Mouse (Mus musculus): ENCODE data around the gene Gdpd5. TPM values are rescaled to one million over a fixed set of nuclear protein-coding genes. Genes with fewer than 3 reads are reported as not detected.
A peak's percentile ranks its signal among the peaks of the same experiment; 100 is the strongest.

Gene Gdpd5
- polyA plus RNA-seq, 1 experiment from 2014 or later: 53.2 TPM

GRCm38 (mm10) chr7:99395908-99396616 lies 14.8 kb downstream of the Gdpd5 start:
- H3K27ac ChIP-seq: peak overlapping the region; percentile 44; the same call in 1 of the 2 replicates
- H3K9ac ChIP-seq: peak overlapping the region; percentile 1; the same call in 1 of the 2 replicates
- no peak overlapping the region for H3K4me3 ChIP-seq
- no peak; the same call in 1 of the 2 replicates for ATAC-seq (ENCODE audit: low FRiP score)
- H3K27me3 ChIP-seq: no peaks in the 10 kb centered on the region
- 57% methylated on average over 11 of the region's 11 CpGs for WGBS
- H3K36me3 ChIP-seq: peaks cover 72% of the 10 kb centered on the region
- H3K4me1 ChIP-seq (replicated peaks): peaks cover 41% of the 10 kb centered on the region
- no peak overlapping the region for H3K4me2 ChIP-seq
- H3K9me3 ChIP-seq: no peaks in the 10 kb centered on the region

- peaks cover 41% of the 10 kb centered on the region for H3K4me1 ChIP-seq (replicated peaks)
- ATAC-seq (ENCODE audit: low FRiP score): no peak
- no peak overlapping the region for H3K9ac ChIP-seq
- no peaks in the 10 kb centered on the region for H3K9me3 ChIP-seq
- peaks cover 61% of the 10 kb centered on the region for H3K36me3 ChIP-seq
- no peak overlapping the region for H3K4me3 ChIP-seq
- WGBS: 82% methylated on average over 11 of the region's 11 CpGs
- H3K27ac ChIP-seq: no peak overlapping the region
- no peaks in the 10 kb centered on the region for H3K27me3 ChIP-seq
- H3K4me2 ChIP-seq: no peak overlapping the region
Measured at GRCm38 (mm10) chr7:99396994-99397659, 15.9 kb downstream of the Gdpd5 start.

GRCm38 (mm10) chr7:99401373-99401772 lies 20.2 kb downstream of the Gdpd5 start:
- ATAC-seq (ENCODE audit: low FRiP score): no peak
- H3K36me3 ChIP-seq: peaks cover 31% of the 10 kb centered on the region
- no peaks in the 10 kb centered on the region for H3K9me3 ChIP-seq
- WGBS: 86% methylated on average over 8 of the region's 8 CpGs
- H3K4me2 ChIP-seq: no peak overlapping the region
- H3K27me3 ChIP-seq: no peaks in the 10 kb centered on the region
- H3K27ac ChIP-seq: no peak overlapping the region
- H3K4me3 ChIP-seq: no peak overlapping the region
- peaks cover 31% of the 10 kb centered on the region for H3K4me1 ChIP-seq (replicated peaks)
- H3K9ac ChIP-seq: no peak overlapping the region

GRCm38 (mm10) chr7:99402477-99402876 lies 21.3 kb downstream of the Gdpd5 start:
- Histone ChIP-seq H3K9ac (no peak overlapping the region), H3K36me3 (peaks cover 33% of the 10 kb centered on the region), H3K4me3 (no peak overlapping the region), H3K4me2 (no peak overlapping the region), H3K27ac (no peak overlapping the region), H3K9me3 (no peaks in the 10 kb centered on the region), H3K27me3 (no peaks in the 10 kb centered on the region), H3K4me1 (replicated peaks) (peaks cover 21% of the 10 kb centered on the region)
- WGBS: 77% methylated on average over 6 of the region's 6 CpGs
- no peak for ATAC-seq (ENCODE audit: low FRiP score)

- no peak overlapping the region for H3K9ac ChIP-seq
- peaks cover 38% of the 10 kb centered on the region for H3K36me3 ChIP-seq
- no peaks in the 10 kb centered on the region for H3K27me3 ChIP-seq
- H3K9me3 ChIP-seq: no peaks in the 10 kb centered on the region
- 86% methylated on average over 7 of the region's 7 CpGs for WGBS
- H3K27ac ChIP-seq: no peak overlapping the region
- H3K4me2 ChIP-seq: no peak overlapping the region
- ATAC-seq (ENCODE audit: low FRiP score): no peak
- H3K4me1 ChIP-seq (replicated peaks): peaks cover 19% of the 10 kb centered on the region
- H3K4me3 ChIP-seq: no peak overlapping the region
Measured at GRCm38 (mm10) chr7:99403254-99403653, 22.0 kb downstream of the Gdpd5 start.

GRCm38 (mm10) chr7:99404031-99404735 lies 23.0 kb downstream of the Gdpd5 start:
- no peaks in the 10 kb centered on the region for H3K9me3 ChIP-seq
- H3K36me3 ChIP-seq: peaks cover 32% of the 10 kb centered on the region
- H3K27ac ChIP-seq: no peak overlapping the region
- 80% methylated on average over 12 of the region's 12 CpGs for WGBS
- ATAC-seq (ENCODE audit: low FRiP score): no peak
- H3K4me3 ChIP-seq: no peak overlapping the region
- no peak overlapping the region for H3K4me2 ChIP-seq
- no peaks in the 10 kb centered on the region for H3K27me3 ChIP-seq
- H3K4me1 ChIP-seq (replicated peaks): peaks cover 19% of the 10 kb centered on the region
- H3K9ac ChIP-seq: no peak overlapping the region

- H3K9ac ChIP-seq: no peak overlapping the region
- H3K4me2 ChIP-seq: no peak overlapping the region
- 23% methylated on average over 8 of the region's 8 CpGs for WGBS
- no peaks in the 10 kb centered on the region for H3K27me3 ChIP-seq
- ATAC-seq (ENCODE audit: low FRiP score): no peak
- H3K36me3 ChIP-seq: peaks cover 25% of the 10 kb centered on the region
- no peak overlapping the region for H3K4me3 ChIP-seq
- no peak overlapping the region for H3K27ac ChIP-seq
- H3K4me1 ChIP-seq (replicated peaks): peaks cover 28% of the 10 kb centered on the region
- no peaks in the 10 kb centered on the region for H3K9me3 ChIP-seq
Measured at GRCm38 (mm10) chr7:99405386-99406155, 24.4 kb downstream of the Gdpd5 start.

- Histone ChIP-seq H3K4me3 (no peak overlapping the region), H3K4me2 (no peak overlapping the region), H3K9me3 (no peaks in the 10 kb centered on the region), H3K27me3 (no peaks in the 10 kb centered on the region), H3K4me1 (replicated peaks) (peaks cover 26% of the 10 kb centered on the region), H3K36me3 (peaks cover 43% of the 10 kb centered on the region), H3K27ac (no peak overlapping the region), H3K9ac (no peak overlapping the region)
- 0 out of 2 replicates have a peak, but pooled peaks have one; percentile 15 for ATAC-seq (ENCODE audit: low FRiP score)
- WGBS: 82% methylated on average over 2 of the region's 2 CpGs
Measured at GRCm38 (mm10) chr7:99407598-99407997, 26.4 kb downstream of the Gdpd5 start.

GRCm38 (mm10) chr7:99409441-99410222 lies 28.4 kb downstream of the Gdpd5 start:
- Histone ChIP-seq H3K36me3 (peaks cover 57% of the 10 kb centered on the region), H3K9me3 (no peaks in the 10 kb centered on the region), H3K4me1 (replicated peaks) (peaks cover 18% of the 10 kb centered on the region), H3K9ac (no peak overlapping the region), H3K4me2 (no peak overlapping the region), H3K4me3 (no peak overlapping the region), H3K27ac (peak overlapping the region; percentile 44), H3K27me3 (no peaks in the 10 kb centered on the region)
- ATAC-seq (ENCODE audit: low FRiP score): no peak
- 68% methylated on average over 8 of the region's 8 CpGs for WGBS

- Histone ChIP-seq H3K4me1 (replicated peaks) (peaks cover 18% of the 10 kb centered on the region), H3K4me3 (no peak overlapping the region), H3K27me3 (no peaks in the 10 kb centered on the region), H3K27ac (peak overlapping the region; percentile 44; the same call in 1 of the 2 replicates), H3K36me3 (peaks cover 58% of the 10 kb centered on the region), H3K4me2 (no peak overlapping the region), H3K9ac (no peak overlapping the region), H3K9me3 (no peaks in the 10 kb centered on the region)
- no peak for ATAC-seq (ENCODE audit: low FRiP score)
- 81% methylated on average over 9 of the region's 9 CpGs for WGBS
Measured at GRCm38 (mm10) chr7:99410315-99410714, 29.1 kb downstream of the Gdpd5 start.

GRCm38 (mm10) chr7:99411047-99411779 lies 30.0 kb downstream of the Gdpd5 start:
- Histone ChIP-seq H3K4me1 (replicated peaks) (peaks cover 15% of the 10 kb centered on the region), H3K4me2 (no peak overlapping the region), H3K27ac (peak overlapping the region; percentile 12; the same call in 1 of the 2 replicates), H3K9ac (no peak overlapping the region), H3K36me3 (peaks cover 64% of the 10 kb centered on the region), H3K9me3 (no peaks in the 10 kb centered on the region), H3K4me3 (no peak overlapping the region), H3K27me3 (no peaks in the 10 kb centered on the region)
- ATAC-seq (ENCODE audit: low FRiP score): no peak
- 55% methylated on average over 6 of the region's 6 CpGs for WGBS

Measured in hindbrain, embryonic 13.5 days (tissue).